ENCODE assay signal across 18 mouse cellular contexts in genomic region chr6:53594316-53594715, GRCm38 (mm10).
DNase-seq lines count a peak whose midpoint lies in the region; ATAC-seq and TF ChIP-seq lines count a peak whose summit lies in the region.
"Had no signal": no experiment of that assay in that cellular context is flagged by ENCODE, and none has a peak within 500 bp of the region (broad histone marks: within the 10 kb centered on the region; RNA-seq: fewer than 3 reads in every experiment).

No protein-coding gene starts in this region.

- H3K4me1 ChIP-seq in forebrain, embryonic 12.5 days, result peaks cover 19% of the 10 kb centered on the region
- peaks cover 14% of the 10 kb centered on the region for H3K4me1 ChIP-seq in forebrain, embryonic 16.5 days (replicated peaks; ENCODE audit: control insufficient read depth, insufficient read depth, low read length)
- peaks cover 10% of the 10 kb centered on the region for H3K4me1 ChIP-seq in kidney, embryonic 14.5 days (ENCODE audit: control insufficient read depth, insufficient read depth, low read length)
- H3K4me1 ChIP-seq in kidney, adult 2 months (ENCODE audit: control insufficient read depth, insufficient read depth, low read length), result no peaks in the 10 kb centered on the region
- peaks cover 15% of the 10 kb centered on the region for H3K4me1 ChIP-seq in limb, embryonic 11.5 days (ENCODE audit: control insufficient read depth, insufficient read depth, low read length)
- peaks cover 23% of the 10 kb centered on the region for H3K4me1 ChIP-seq in limb, embryonic 10.5 days

- no peak overlapping the region for H3K4me2 ChIP-seq in forebrain, embryonic 12.5 days
- no peak overlapping the region for H3K4me2 ChIP-seq in forebrain, embryonic 16.5 days (ENCODE audit: low read length)
- H3K4me2 ChIP-seq in kidney, embryonic 14.5 days (replicated peaks; ENCODE audit: low read depth, low read length), result no peak overlapping the region
- H3K4me2 ChIP-seq in limb, embryonic 11.5 days (ENCODE audit: low read depth, severe bottlenecking), result no peak overlapping the region
- H3K4me2 ChIP-seq: embryonic facial prominence, embryonic 13.5 days had no signal

- H3K4me3 ChIP-seq in forebrain, embryonic 12.5 days (replicated peaks), result no peak overlapping the region
- H3K4me3 ChIP-seq in forebrain, embryonic 16.5 days (replicated peaks; ENCODE audit: low read length), result no peak overlapping the region
- no peak overlapping the region for H3K4me3 ChIP-seq in kidney, embryonic 14.5 days (ENCODE audit: low read length)
- H3K4me3 ChIP-seq in kidney, adult 2 months (ENCODE audit: insufficient read depth, low read depth, low read length), result no peak overlapping the region
- H3K4me3 ChIP-seq in limb, embryonic 11.5 days (ENCODE audit: low read depth, low read length), result no peak overlapping the region
- H3K4me3 ChIP-seq in limb, embryonic 10.5 days, result no peak overlapping the region
- H3K4me3 ChIP-seq: embryonic facial prominence, embryonic 13.5 days had no signal

- H3K36me3 ChIP-seq in forebrain, embryonic 12.5 days (replicated peaks), result no peaks in the 10 kb centered on the region
- no peaks in the 10 kb centered on the region for H3K36me3 ChIP-seq in forebrain, embryonic 16.5 days (ENCODE audit: control insufficient read depth, insufficient read depth)
- H3K36me3 ChIP-seq in kidney, embryonic 14.5 days (ENCODE audit: control insufficient read depth, insufficient read depth, low read length), result no peaks in the 10 kb centered on the region
- no peaks in the 10 kb centered on the region for H3K36me3 ChIP-seq in kidney, adult 2 months (ENCODE audit: control insufficient read depth, insufficient read depth, low read length)
- no peaks in the 10 kb centered on the region for H3K36me3 ChIP-seq in limb, embryonic 11.5 days (ENCODE audit: control insufficient read depth, insufficient read depth, low read length)
- no peaks in the 10 kb centered on the region for H3K36me3 ChIP-seq in limb, embryonic 10.5 days
- H3K36me3 ChIP-seq: embryonic facial prominence, embryonic 13.5 days had no signal

- no peak for ATAC-seq in forebrain, embryonic 12.5 days (ENCODE audit: low FRiP score)
- no peak for ATAC-seq in forebrain, embryonic 16.5 days
- peak; percentile 55; the same call in 1 of the 2 replicates for ATAC-seq in kidney, embryonic 14.5 days (ENCODE audit: low FRiP score, low TSS enrichment)
- no peak for ATAC-seq in limb, embryonic 11.5 days (ENCODE audit: insufficient number of reproducible peaks, low FRiP score, low TSS enrichment, low read depth)
- ATAC-seq: inflammation-experienced regulatory T-cells, adult 6 months had no signal

- H3K9ac ChIP-seq in forebrain, embryonic 12.5 days, result no peak overlapping the region
- H3K9ac ChIP-seq in forebrain, embryonic 16.5 days (replicated peaks; ENCODE audit: low read depth, low read length), result no peak overlapping the region
- H3K9ac ChIP-seq in kidney, embryonic 14.5 days (ENCODE audit: low read depth, low read length), result no peak overlapping the region
- H3K9ac ChIP-seq in limb, embryonic 11.5 days (ENCODE audit: low read length), result peak overlapping the region; percentile 7; the same call in 1 of the 2 replicates
- H3K9ac ChIP-seq: embryonic facial prominence, embryonic 13.5 days had no signal

- no peaks in the 10 kb centered on the region for H3K27me3 ChIP-seq in forebrain, embryonic 12.5 days
- no peaks in the 10 kb centered on the region for H3K27me3 ChIP-seq in forebrain, embryonic 16.5 days (replicated peaks; ENCODE audit: control insufficient read depth, insufficient read depth, low read length)
- no peaks in the 10 kb centered on the region for H3K27me3 ChIP-seq in kidney, embryonic 14.5 days (ENCODE audit: control insufficient read depth, insufficient read depth, low read length)
- H3K27me3 ChIP-seq in kidney, adult 2 months (replicated peaks; ENCODE audit: control insufficient read depth, insufficient read depth, low read length), result no peaks in the 10 kb centered on the region
- no peaks in the 10 kb centered on the region for H3K27me3 ChIP-seq in limb, embryonic 11.5 days (ENCODE audit: control insufficient read depth, insufficient read depth, low read length)
- no peaks in the 10 kb centered on the region for H3K27me3 ChIP-seq in limb, embryonic 10.5 days (ENCODE audit: low read depth, poor library complexity, severe bottlenecking)
- H3K27me3 ChIP-seq: embryonic facial prominence, embryonic 13.5 days had no signal

- WGBS in forebrain, embryonic 12.5 days, result 47% methylated on average over 4 of the region's 4 CpGs
- WGBS in forebrain, embryonic 16.5 days, result 35% methylated on average over 4 of the region's 4 CpGs
- 24% methylated on average over 4 of the region's 4 CpGs for WGBS in kidney, embryonic 14.5 days
- 67% methylated on average over 4 of the region's 4 CpGs for WGBS in kidney, adult 2 months
- WGBS in limb, embryonic 11.5 days, result 39% methylated on average over 4 of the region's 4 CpGs
- WGBS in limb, embryonic 10.5 days, result 62% methylated on average over 4 of the region's 4 CpGs

- H3K27ac ChIP-seq in forebrain, embryonic 12.5 days, result 0 out of 2 replicates have a peak overlapping the region, but pooled peaks have one; percentile 8
- no peak overlapping the region for H3K27ac ChIP-seq in forebrain, embryonic 16.5 days (ENCODE audit: low read length)
- no peak overlapping the region for H3K27ac ChIP-seq in kidney, embryonic 14.5 days (ENCODE audit: low read depth, low read length)
- H3K27ac ChIP-seq in kidney, adult 2 months (ENCODE audit: insufficient read depth, low read depth, low read length), result no peak overlapping the region
- H3K27ac ChIP-seq in limb, embryonic 11.5 days (replicated peaks; ENCODE audit: low read depth, low read length), result no peak overlapping the region
- H3K27ac ChIP-seq in limb, embryonic 10.5 days, result no peak overlapping the region; the same call in 1 of the 2 replicates
- H3K27ac ChIP-seq: embryonic facial prominence, embryonic 13.5 days had no signal

- TF ChIP-seq CTCF in kidney, adult 2 months (conservative IDR thresholded peaks at IDR 0.05; ENCODE audit: insufficient read depth, insufficient read length, low read depth, low read length), result no peak

- DNase-seq in kidney, adult 2 months, result no peak
- no peak for DNase-seq in limb, embryonic 11.5 days (ENCODE audit: low spot score)
- DNase-seq in limb, embryonic 10.5 days (ENCODE audit: low spot score), result no peak
- peak; percentile 40 for DNase-seq in forelimb bud, embryonic 11.5 days (ENCODE audit: low read depth, low spot score)
- DNase-seq in adrenal gland, postnatal 4 days (ENCODE audit: low spot score in 2 of 2), result no peak
- DNase-seq: adrenal gland, postnatal 10 days; cerebellum, adult 11-12 months; cerebellum, adult 9-10 months; cerebellum, postnatal 36 days; gastrocnemius, postnatal 36 days; heart, adult 11 months; heart, postnatal 10 days; heart, postnatal 4 days had no signal

- TF ChIP-seq POLR2A in kidney, adult 2 months (IDR thresholded peaks at IDR 0.05; ENCODE audit: low read depth, low read length), result no peak

- H3K9me3 ChIP-seq in forebrain, embryonic 12.5 days, result no peaks in the 10 kb centered on the region
- H3K9me3 ChIP-seq in forebrain, embryonic 16.5 days (ENCODE audit: control insufficient read depth, low read length), result peaks cover 2% of the 10 kb centered on the region; the same call in 1 of the 2 replicates
- H3K9me3 ChIP-seq in kidney, embryonic 14.5 days (ENCODE audit: control insufficient read depth, low read length), result no peaks in the 10 kb centered on the region
- H3K9me3 ChIP-seq in limb, embryonic 11.5 days (ENCODE audit: control insufficient read depth, low read length), result no peaks in the 10 kb centered on the region
- H3K9me3 ChIP-seq in limb, embryonic 10.5 days (replicated peaks), result no peaks in the 10 kb centered on the region
- H3K9me3 ChIP-seq: embryonic facial prominence, embryonic 13.5 days had no signal
